Mouse (Mus musculus): ENCODE measurements around the gene Slc9a3.
A peak's percentile ranks its signal among the peaks of the same experiment; 100 is the strongest.

The Slc9a3 gene

GRCm38 (mm10) chr13:74121141-74121602 lies at the start of gene Slc9a3:
TSS of gene Slc9a3 (plus strand) at chr13:74121457.
- peak in 1 of 2 experiments; percentile 21 for DNase-seq (ENCODE audit: low spot score in 2 of 2)

GRCm38 (mm10) chr13:74071714-74072113 lies 49.5 kb upstream of the Slc9a3 start:
- DNase-seq (ENCODE audit: low spot score in 2 of 2), result no peak

- DNase-seq (ENCODE audit: low spot score in 2 of 2), result no peak
Measured at GRCm38 (mm10) chr13:74073369-74073768, 47.9 kb upstream of the Slc9a3 start.

GRCm38 (mm10) chr13:74090265-74090664 lies 31.0 kb upstream of the Slc9a3 start:
- no peak for DNase-seq (ENCODE audit: low spot score in 2 of 2)

- no peak for DNase-seq (ENCODE audit: low spot score in 2 of 2)
Measured at GRCm38 (mm10) chr13:74095936-74096335, 25.3 kb upstream of the Slc9a3 start.

GRCm38 (mm10) chr13:74096715-74097363 lies 24.4 kb upstream of the Slc9a3 start:
- DNase-seq (ENCODE audit: low spot score in 2 of 2), result peak; percentile 57 to 81

- no peak for DNase-seq (ENCODE audit: low spot score in 2 of 2)
Measured at GRCm38 (mm10) chr13:74098913-74099312, 22.3 kb upstream of the Slc9a3 start.

- DNase-seq (ENCODE audit: low spot score in 2 of 2), result no peak
Measured at GRCm38 (mm10) chr13:74102108-74102830, 19.0 kb upstream of the Slc9a3 start.

- no peak for DNase-seq (ENCODE audit: low spot score in 2 of 2)
Measured at GRCm38 (mm10) chr13:74102831-74103582, 18.2 kb upstream of the Slc9a3 start.

- no peak for DNase-seq (ENCODE audit: low spot score in 2 of 2)
Measured at GRCm38 (mm10) chr13:74104417-74104816, 16.8 kb upstream of the Slc9a3 start.

- no peak for DNase-seq (ENCODE audit: low spot score in 2 of 2)
Measured at GRCm38 (mm10) chr13:74107410-74107809, 13.8 kb upstream of the Slc9a3 start.

- DNase-seq (ENCODE audit: low spot score in 2 of 2), result no peak
Measured at GRCm38 (mm10) chr13:74112593-74112992, 8.7 kb upstream of the Slc9a3 start.

- DNase-seq (ENCODE audit: low spot score in 2 of 2), result no peak
Measured at GRCm38 (mm10) chr13:74113626-74114191, 7.5 kb upstream of the Slc9a3 start.

GRCm38 (mm10) chr13:74121795-74122330 lies 606 bp downstream of the Slc9a3 start:
- no peak for DNase-seq (ENCODE audit: low spot score in 2 of 2)

- DNase-seq (ENCODE audit: low spot score in 2 of 2), result no peak
Measured at GRCm38 (mm10) chr13:74122632-74123031, 1.4 kb downstream of the Slc9a3 start.

- no peak for DNase-seq (ENCODE audit: low spot score in 2 of 2)
Measured at GRCm38 (mm10) chr13:74127571-74127970, 6.3 kb downstream of the Slc9a3 start.

GRCm38 (mm10) chr13:74129909-74130308 lies 8.7 kb downstream of the Slc9a3 start:
- no peak for DNase-seq (ENCODE audit: low spot score in 2 of 2)

GRCm38 (mm10) chr13:74138906-74139647 lies 17.8 kb downstream of the Slc9a3 start:
- no peak for DNase-seq (ENCODE audit: low spot score in 2 of 2)

GRCm38 (mm10) chr13:74140793-74141192 lies 19.5 kb downstream of the Slc9a3 start:
- DNase-seq (ENCODE audit: low spot score in 2 of 2), result no peak

- DNase-seq (ENCODE audit: low spot score in 2 of 2), result no peak
Measured at GRCm38 (mm10) chr13:74143282-74143681, 22.0 kb downstream of the Slc9a3 start.
